Mouse (Mus musculus) embryonic stem cell, embryonic (primary cell): ENCODE results near the gene Mmrn2.

ENCODE experiments used
- CTCF ChIA-PET, 4 experiments: fragments of 300-600 bp in 2 of 4; fragments of 350-600 bp in 2 of 4; sonication (Branson Sonifier 250); formaldehyde crosslinking; loops; one replicate each; lab custom pipeline; 2022; ENCODE audit warnings: inconsistent platforms in 2 of 4; lab: Charles Lee
- POLR2A ChIA-PET, 4 experiments: fragments of 300-600 bp in 2 of 4; fragments of 350-600 bp in 2 of 4; sonication (Branson Sonifier 250); formaldehyde crosslinking; loops; one replicate each; lab custom pipeline; 2022; ENCODE audit warnings: antibody characterized with exemption in 4 of 4, inconsistent platforms in 1 of 4; lab: Charles Lee

Mmrn2 gene

GRCm38 (mm10) chr14:34372646-34373045 is 2.6 kb upstream of the Mmrn2 start:
- ChIA-PET POLR2A (interaction anchor here in 3 of 4 experiments (0.6 to 45.1 kb wide), 20 partner anchors 9 to 288 kb away, joined by 3 to 2339 read pairs (median 5); partner anchors contain the start of genes Fam25c (in 1 of the 3), Glud1 (in 1 of the 3) and Shld2 (in 1 of the 3)), CTCF (interaction anchor here (0.5 to 2.6 kb wide), 54 partner anchors 8 to 413 kb away, joined by 3 to 29 read pairs (median 4); partner anchors contain the start of gene Fam25c (in 1 of the 4))

GRCm38 (mm10) chr14:34373581-34373980 is 1.7 kb upstream of the Mmrn2 start:
- ChIA-PET CTCF (interaction anchor here in 1 of 4 experiments (1.1 to 2.6 kb wide), 6 partner anchors 25 to 293 kb away, joined by 3 to 27 read pairs (median 5); no protein-coding TSS in a partner anchor), POLR2A (interaction anchor here (0.6 to 45.1 kb wide), 7 partner anchors 12 to 301 kb away, joined by 3 to 2339 read pairs (median 153); partner anchors contain the start of genes Glud1 (in 2 of the 4), Shld2 (in 2 of the 4) and Fam25c (in 1 of the 4))

- POLR2A ChIA-PET = interaction anchor here in 3 of 4 experiments (0.6 to 45.1 kb wide), 7 partner anchors 13 to 51 kb away, joined by 3 to 2339 read pairs (median 153); partner anchors contain the start of genes Fam25c (in 1 of the 3), Glud1 (in 1 of the 3) and Shld2 (in 1 of the 3)
- CTCF ChIA-PET = interaction anchor here in 2 of 4 experiments (0.6 to 1.1 kb wide), 5 partner anchors 24 to 338 kb away, joined by 3 to 4 read pairs (median 3); no protein-coding TSS in a partner anchor
Observed at GRCm38 (mm10) chr14:34374577-34374976, 688 bp upstream of the Mmrn2 start, which contains the start of gene Sncg. Gene Sncg, minus strand, starts transcription at chr14:34374789.

- POLR2A ChIA-PET = interaction anchor here in 3 of 4 experiments (0.6 to 45.1 kb wide), 22 partner anchors 8 to 245 kb away, joined by 3 to 2339 read pairs (median 5); partner anchors contain the start of genes Fam25c (in 2 of the 3), Glud1 (in 1 of the 3) and Shld2 (in 1 of the 3)
- CTCF ChIA-PET = interaction anchor here in 2 of 4 experiments (0.5 to 1.8 kb wide), 7 partner anchors 12 to 220 kb away, joined by 3 to 9 read pairs (median 3); no protein-coding TSS in a partner anchor
Observed at GRCm38 (mm10) chr14:34375941-34376340, 676 bp downstream of the Mmrn2 start.

- ChIA-PET CTCF (interaction anchor here in 3 of 4 experiments (0.6 to 3.7 kb wide), 7 partner anchors 13 to 297 kb away, joined by 3 to 19 read pairs (median 9); no protein-coding TSS in a partner anchor), POLR2A (interaction anchor here (0.6 to 45.1 kb wide), 27 partner anchors 9 to 439 kb away, joined by 3 to 2339 read pairs (median 5); partner anchors contain the start of genes Fam25c (in 1 of the 4), Glud1 (in 1 of the 4) and Shld2 (in 1 of the 4))
Observed at GRCm38 (mm10) chr14:34377121-34377520, 1.9 kb downstream of the Mmrn2 start.

- CTCF ChIA-PET = interaction anchor here (0.5 to 3.7 kb wide), 20 partner anchors 9 to 630 kb away, joined by 3 to 19 read pairs (median 4); no protein-coding TSS in a partner anchor
- POLR2A ChIA-PET = interaction anchor here (0.6 to 45.1 kb wide), 65 partner anchors 10 to 438 kb away, joined by 3 to 2339 read pairs (median 4); partner anchors contain the start of genes Fam25c (in 2 of the 4), Glud1 (in 2 of the 4), Anxa8 (in 1 of the 4) and Bmpr1a (in 1 of the 4)
Observed at GRCm38 (mm10) chr14:34378560-34379331, 3.5 kb downstream of the Mmrn2 start.

- CTCF ChIA-PET = interaction anchor here in 2 of 4 experiments (0.6 to 1.5 kb wide), 2 partner anchors 15 to 460 kb away, joined by 4 to 13 read pairs; partner anchors contain the start of gene Gdf10 (in 1 of the 2)
- POLR2A ChIA-PET = interaction anchor here in 2 of 4 experiments (0.7 to 13.0 kb wide), 11 partner anchors 9 to 152 kb away, joined by 3 to 349 read pairs (median 6); no protein-coding TSS in a partner anchor
Observed at GRCm38 (mm10) chr14:34382921-34383704, 7.8 kb downstream of the Mmrn2 start.

- ChIA-PET POLR2A (interaction anchor here in 3 of 4 experiments (0.5 to 9.1 kb wide), 12 partner anchors 9 to 282 kb away, joined by 3 to 153 read pairs (median 4); partner anchors contain the start of genes Mmrn2 (in 1 of the 3) and Sncg (in 1 of the 3)), CTCF (interaction anchor here (0.6 to 1.3 kb wide), 5 partner anchors 21 to 202 kb away, joined by 3 to 6 read pairs (median 4); no protein-coding TSS in a partner anchor)
Observed at GRCm38 (mm10) chr14:34393295-34393694, 18.0 kb downstream of the Mmrn2 start.

GRCm38 (mm10) chr14:34397871-34398270 is 22.6 kb downstream of the Mmrn2 start:
- POLR2A ChIA-PET = interaction anchor here (0.9 to 9.1 kb wide), 11 partner anchors 15 to 194 kb away, joined by 3 to 153 read pairs (median 4); partner anchors contain the start of genes Mmrn2 (in 2 of the 4) and Sncg (in 2 of the 4)
- CTCF ChIA-PET = interaction anchor here (0.6 to 3.0 kb wide), 11 partner anchors 10 to 209 kb away, joined by 3 to 27 read pairs (median 4); partner anchors contain the start of gene Sncg (in 1 of the 4)

GRCm38 (mm10) chr14:34398901-34399300 is 23.6 kb downstream of the Mmrn2 start:
- POLR2A ChIA-PET = interaction anchor here (0.9 to 9.1 kb wide), 17 partner anchors 9 to 195 kb away, joined by 3 to 153 read pairs (median 4); partner anchors contain the start of genes Mmrn2 (in 2 of the 4) and Sncg (in 2 of the 4)

GRCm38 (mm10) chr14:34399301-34399700 is 24.0 kb downstream of the Mmrn2 start:
- POLR2A ChIA-PET = interaction anchor here (0.6 to 9.1 kb wide), 20 partner anchors 8 to 127 kb away, joined by 3 to 153 read pairs (median 4); partner anchors contain the start of genes Mmrn2 (in 2 of the 4) and Sncg (in 2 of the 4)
- CTCF ChIA-PET = interaction anchor here (0.6 to 3.0 kb wide), 15 partner anchors 21 to 319 kb away, joined by 3 to 27 read pairs (median 3); no protein-coding TSS in a partner anchor

More at GRCm38 (mm10) chr14:34398901-34399300, 23.6 kb downstream of the Mmrn2 start:
- CTCF ChIA-PET = interaction anchor here (0.6 to 3.0 kb wide), 16 partner anchors 9 to 318 kb away, joined by 3 to 27 read pairs (median 3); partner anchors contain the start of gene Sncg (in 1 of the 4)

GRCm38 (mm10) chr14:34400021-34400420 is 24.8 kb downstream of the Mmrn2 start:
- CTCF ChIA-PET = interaction anchor here (0.5 to 3.0 kb wide), 16 partner anchors 22 to 495 kb away, joined by 3 to 27 read pairs (median 4); no protein-coding TSS in a partner anchor
- POLR2A ChIA-PET = interaction anchor here in 3 of 4 experiments (0.5 to 9.1 kb wide), 18 partner anchors 8 to 145 kb away, joined by 3 to 153 read pairs (median 3); partner anchors contain the start of genes Mmrn2 (in 2 of the 3) and Sncg (in 2 of the 3)

GRCm38 (mm10) chr14:34401135-34401534 is 25.9 kb downstream of the Mmrn2 start:
- CTCF ChIA-PET = interaction anchor here in 3 of 4 experiments (0.7 to 3.0 kb wide), 10 partner anchors 22 to 377 kb away, joined by 3 to 14 read pairs (median 4); no protein-coding TSS in a partner anchor
- POLR2A ChIA-PET = interaction anchor here in 3 of 4 experiments (0.6 to 9.1 kb wide), 8 partner anchors 10 to 160 kb away, joined by 3 to 153 read pairs (median 3); partner anchors contain the start of genes Mmrn2 (in 1 of the 3) and Sncg (in 1 of the 3)

- ChIA-PET POLR2A (interaction anchor here in 3 of 4 experiments (0.7 to 3.8 kb wide), 11 partner anchors 9 to 135 kb away, joined by 3 to 21 read pairs (median 5); partner anchors contain the start of gene Sncg (in 1 of the 3)), CTCF (interaction anchor here in 3 of 4 experiments (0.7 to 3.0 kb wide), 15 partner anchors 24 to 1646 kb away, joined by 3 to 14 read pairs (median 3); no protein-coding TSS in a partner anchor)
Observed at GRCm38 (mm10) chr14:34402871-34403270, 27.6 kb downstream of the Mmrn2 start.

- CTCF ChIA-PET = interaction anchor here in 3 of 4 experiments (0.6 to 3.0 kb wide), 16 partner anchors 24 to 1647 kb away, joined by 3 to 14 read pairs (median 4); no protein-coding TSS in a partner anchor
- POLR2A ChIA-PET = interaction anchor here (0.6 to 3.8 kb wide), 11 partner anchors 10 to 302 kb away, joined by 3 to 21 read pairs (median 4); partner anchors contain the start of gene Sncg (in 1 of the 4)
Observed at GRCm38 (mm10) chr14:34403424-34403823, 28.2 kb downstream of the Mmrn2 start.
